Mouse (Mus musculus) right cerebral cortex, postnatal 25 days (tissue): Measurements from ENCODE around the gene Gm11733.

ENCODE experiments used
- DNase-seq: peaks from one replicate; pipeline ENCODE4 v3.0.0; 2022

Gene Gm11733

DNA sequence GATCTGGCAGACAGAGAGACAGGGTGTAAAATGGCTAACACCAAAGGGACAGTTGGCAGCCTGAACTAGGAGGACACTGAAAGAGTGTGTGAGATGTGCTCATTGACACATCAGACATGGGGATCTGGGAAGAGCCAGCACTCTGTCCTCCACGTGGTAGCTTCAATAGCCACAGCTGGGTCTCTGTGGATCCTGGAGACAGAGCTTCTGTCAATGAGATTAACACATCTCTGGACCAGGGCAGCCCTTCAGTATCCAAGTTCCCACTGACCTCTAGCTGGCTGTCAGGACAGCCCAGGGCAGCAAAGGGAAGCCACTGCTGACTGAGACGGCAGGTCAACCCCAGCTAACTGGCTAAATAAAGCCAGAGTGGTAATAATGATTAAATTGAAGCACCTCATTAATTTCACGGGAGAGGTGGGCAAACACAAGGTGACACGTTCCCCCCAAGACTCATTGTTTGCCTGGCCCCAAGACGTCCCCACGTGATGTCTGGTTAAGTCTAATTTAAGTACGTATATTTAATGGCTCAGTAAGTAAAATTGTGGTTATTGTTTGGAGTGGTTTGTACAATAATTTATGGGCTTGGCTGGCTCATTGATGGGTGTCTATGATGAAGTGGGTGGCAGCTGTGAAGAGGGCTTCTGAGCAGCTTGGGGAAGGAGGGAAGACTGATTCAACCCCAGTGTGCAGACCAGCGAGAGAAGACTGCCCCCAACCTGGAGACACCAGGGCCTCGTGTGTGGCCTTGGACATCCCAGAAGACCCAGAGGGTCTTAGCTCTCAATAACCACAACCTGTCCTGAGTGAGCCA lies 51.5 kb downstream of the Gm11733 start:
- DNase-seq: no peak

DNA sequence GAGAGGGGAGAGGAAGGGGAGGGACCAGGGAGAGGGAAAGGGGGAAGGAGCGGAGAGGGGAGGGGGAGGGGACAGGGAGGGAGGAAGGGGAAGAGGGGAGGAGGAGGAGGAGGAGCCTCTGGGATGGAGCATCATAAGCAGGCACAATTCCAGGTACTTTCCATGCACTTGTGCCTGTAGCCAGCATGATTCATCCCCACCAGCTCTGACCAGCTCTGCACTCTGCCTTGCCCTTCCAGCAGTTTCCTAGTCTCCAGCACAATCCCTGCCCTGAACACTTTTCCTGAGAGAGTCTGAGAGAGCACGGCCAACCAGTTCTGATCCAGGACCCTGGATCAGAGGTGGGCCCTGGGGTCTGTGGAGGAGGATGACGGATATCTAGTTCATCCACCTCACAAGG lies 52.4 kb downstream of the Gm11733 start:
- no peak for DNase-seq
